Mouse (Mus musculus): Measurements from ENCODE around the gene Sept3.
"Not testable (repeated sequence)": the region's sequence is repeated elsewhere in the genome, so short reads cannot be mapped to it uniquely, and the experiment has no call there.

Sept3 gene

GRCm38 (mm10) chr15:82274593-82274926 is at the start of gene Sept3:
TSS of gene Sept3 (plus strand) at chr15:82274893.
- CTCF ChIA-PET, result no interaction called here

GRCm38 (mm10) chr15:82225769-82226168 is 48.9 kb upstream of the Sept3 start:
- CTCF ChIA-PET, result interaction anchor here (0.5 to 0.6 kb wide), 3 partner anchors 8 to 173 kb away, joined by 3 to 9 read pairs (median 4); no protein-coding TSS in a partner anchor

GRCm38 (mm10) chr15:82229542-82230045 is 45.1 kb upstream of the Sept3 start:
- CTCF ChIA-PET, result no interaction called here

- CTCF ChIA-PET, result no interaction called here
Observed at GRCm38 (mm10) chr15:82230098-82230611, 44.5 kb upstream of the Sept3 start.

GRCm38 (mm10) chr15:82231100-82231499 is 43.6 kb upstream of the Sept3 start:
- CTCF ChIA-PET, result interaction anchor here (0.7 kb wide), 1 partner anchor 294 kb away, joined by 4 read pairs; no protein-coding TSS in a partner anchor

- CTCF ChIA-PET, result interaction anchor here (0.5 to 1.0 kb wide), 3 partner anchors 13 to 294 kb away, joined by 3 to 4 read pairs (median 3); no protein-coding TSS in a partner anchor
Observed at GRCm38 (mm10) chr15:82231591-82232378, 42.9 kb upstream of the Sept3 start.

- CTCF ChIA-PET, result interaction anchor here (1.0 kb wide), 1 partner anchor 14 kb away, joined by 3 read pairs; no protein-coding TSS in a partner anchor
Observed at GRCm38 (mm10) chr15:82232651-82233050, 42.0 kb upstream of the Sept3 start.

- CTCF ChIA-PET, result no interaction called here
Observed at GRCm38 (mm10) chr15:82235661-82236060, 39.0 kb upstream of the Sept3 start.

- CTCF ChIA-PET, result interaction anchor here (0.6 to 1.8 kb wide), 6 partner anchors 18 to 171 kb away, joined by 3 to 8 read pairs (median 4); partner anchors contain the start of gene Shisa8
Observed at GRCm38 (mm10) chr15:82236565-82236964, 38.1 kb upstream of the Sept3 start.

- CTCF ChIA-PET, result no interaction called here
Observed at GRCm38 (mm10) chr15:82243311-82243710, 31.4 kb upstream of the Sept3 start.

GRCm38 (mm10) chr15:82243742-82244114 is 31.0 kb upstream of the Sept3 start:
- CTCF ChIA-PET, result no interaction called here

GRCm38 (mm10) chr15:82244115-82244804 is 30.4 kb upstream of the Sept3 start, which contains the start of gene Cenpm:
TSS of gene Cenpm (minus strand) at chr15:82244748.
- CTCF ChIA-PET, result no interaction called here

GRCm38 (mm10) chr15:82244805-82245161 is 29.9 kb upstream of the Sept3 start:
- CTCF ChIA-PET, result not testable (repeated sequence)

- CTCF ChIA-PET, result no interaction called here
Observed at GRCm38 (mm10) chr15:82247131-82247776, 27.4 kb upstream of the Sept3 start.

GRCm38 (mm10) chr15:82251579-82251978 is 23.1 kb upstream of the Sept3 start:
- CTCF ChIA-PET, result interaction anchor here (0.6 to 1.1 kb wide), 4 partner anchors 13 to 600 kb away, joined by 3 to 6 read pairs (median 3); no protein-coding TSS in a partner anchor

GRCm38 (mm10) chr15:82252097-82252496 is 22.6 kb upstream of the Sept3 start, which contains the start of gene 1500009C09Rik:
TSS of gene 1500009C09Rik (plus strand) at chr15:82252397.
- CTCF ChIA-PET, result interaction anchor here (0.6 to 1.1 kb wide), 3 partner anchors 13 to 86 kb away, joined by 3 to 13 read pairs (median 3); no protein-coding TSS in a partner anchor

GRCm38 (mm10) chr15:82255248-82255647 is 19.4 kb upstream of the Sept3 start:
- CTCF ChIA-PET, result no interaction called here

- CTCF ChIA-PET, result no interaction called here
Observed at GRCm38 (mm10) chr15:82255944-82256383, 18.7 kb upstream of the Sept3 start.

- CTCF ChIA-PET, result no interaction called here
Observed at GRCm38 (mm10) chr15:82259510-82259909, 15.2 kb upstream of the Sept3 start.

GRCm38 (mm10) chr15:82266356-82266755 is 8.3 kb upstream of the Sept3 start:
- CTCF ChIA-PET, result no interaction called here

GRCm38 (mm10) chr15:82268185-82268584 is 6.5 kb upstream of the Sept3 start:
- CTCF ChIA-PET, result interaction anchor here (0.5 to 0.7 kb wide), 2 partner anchors 818 to 1162 kb away, joined by 3 to 4 read pairs; no protein-coding TSS in a partner anchor
